Mouse (Mus musculus) heart, embryonic 14.5 days (tissue): ENCODE results near the gene Gpbp1. TPM values are rescaled to one million over a fixed set of nuclear protein-coding genes. Genes with fewer than 3 reads are reported as not detected.

Experiments
- ATAC-seq: fragments of 200-750 bp; cut with Nextera tagmentation; 2 replicates; pipeline ENCODE4 v1.8.0; 2017; ENCODE audit warnings: low read depth, moderate TSS enrichment; ENCODE audit not compliant: insufficient number of reproducible peaks, insufficient read depth, low FRiP score
- H3K27ac ChIP-seq, 2 experiments: fragments of 200-500 bp in 1 of 2; fragments of 300-500 bp in 1 of 2; sonication (generic) in 1 of 2; replicated peaks in 1 of 2; 2 replicates each; pipeline ENCODE4 v1.5.1; 2012 to 2014; ENCODE audit warnings: low read depth in 2 of 2, low read length in 2 of 2, control low read depth in 1 of 2, mild to moderate bottlenecking in 1 of 2, mixed read lengths in 1 of 2; ENCODE audit not compliant: control insufficient read depth in 1 of 2, insufficient read depth in 1 of 2
- H3K27me3 ChIP-seq: fragments of 300-500 bp; sonication (generic); 2 replicates; pipeline ENCODE4 v1.6.1; 2014; ENCODE audit warnings: mild to moderate bottlenecking, low read length, control low read depth; ENCODE audit not compliant: control insufficient read depth, insufficient read depth
- H3K36me3 ChIP-seq: fragments of 300-500 bp; sonication (generic); 2 replicates; pipeline ENCODE4 v1.6.1; 2014; ENCODE audit warnings: mild to moderate bottlenecking, control low read depth, low read length, mixed read lengths; ENCODE audit not compliant: control insufficient read depth, insufficient read depth
- H3K4me1 ChIP-seq, 2 experiments: fragments of 200-500 bp in 1 of 2; fragments of 300-500 bp in 1 of 2; sonication (generic) in 1 of 2; 2 replicates each; pipeline ENCODE4 v1.6.1; 2012 to 2014; ENCODE audit warnings: low read length in 2 of 2, control low read depth in 1 of 2, mixed read lengths in 1 of 2; ENCODE audit not compliant: control insufficient read depth in 2 of 2, insufficient read depth in 2 of 2
- H3K4me2 ChIP-seq: fragments of 300-500 bp; sonication (generic); 2 replicates; pipeline ENCODE4 v1.6.1; 2014; ENCODE audit warnings: mild to moderate bottlenecking, low read length
- H3K4me3 ChIP-seq, 2 experiments: fragments of 200-500 bp in 1 of 2; fragments of 300-500 bp in 1 of 2; sonication (generic) in 1 of 2; 2 replicates each; pipeline ENCODE4 v1.5.1; 2012 to 2014; ENCODE audit warnings: low read length in 2 of 2, mild to moderate bottlenecking in 2 of 2, control low read depth in 1 of 2, low read depth in 1 of 2, moderate library complexity in 1 of 2; ENCODE audit not compliant: control insufficient read depth in 1 of 2, insufficient read depth in 1 of 2
- H3K9ac ChIP-seq: fragments of 300-500 bp; sonication (generic); 2 replicates; pipeline ENCODE4 v1.6.1; 2014; ENCODE audit warnings: mild to moderate bottlenecking, low read length
- H3K9me3 ChIP-seq: fragments of 300-500 bp; sonication (generic); 2 replicates; pipeline ENCODE4 v1.6.1; 2016; ENCODE audit warnings: low read length, control low read depth; ENCODE audit not compliant: control insufficient read depth
- WGBS: fragments of 180-500 bp; shearing (Covaris S2); extraction: QIAGEN DNeasy Blood & Tissue Kit; methylation state at CpG from one replicate; pipeline ENCODE4 v1.1.7; 2014; 5-methylcytosine and 5-hydroxymethylcytosine counted together
- polyA plus RNA-seq: library from polyadenylated mRNA; unstranded; fragments of >200 nt; fragmentation: Nextera tagmentation; extraction: Ambion mirVana; gene quantifications from 2 replicates; pipeline ENCODE4 v1.2.1, GENCODE M21; 2014

The Gpbp1 gene
- polyA plus RNA-seq, 1 experiment from 2014 or later, result 59.3 TPM

- no peak overlapping the region for H3K9ac ChIP-seq
- 48% methylated on average over 2 of the region's 2 CpGs for WGBS
Observed at GRCm38 (mm10) chr13:111456790-111457189, 33.1 kb downstream of the Gpbp1 start.

GRCm38 (mm10) chr13:111444325-111444724, 45.6 kb downstream of the Gpbp1 start:
- no peak overlapping the region for H3K27ac ChIP-seq
- H3K9ac ChIP-seq, result no peak overlapping the region
- H3K4me2 ChIP-seq, result no peak overlapping the region
- H3K27me3 ChIP-seq, result no peaks in the 10 kb centered on the region
- no peaks in the 10 kb centered on the region for H3K4me1 ChIP-seq
- H3K36me3 ChIP-seq, result peaks cover 35% of the 10 kb centered on the region
- no peak overlapping the region for H3K4me3 ChIP-seq
- no peaks in the 10 kb centered on the region for H3K9me3 ChIP-seq
- ATAC-seq, result no peak

More at GRCm38 (mm10) chr13:111456790-111457189, 33.1 kb downstream of the Gpbp1 start:
- Histone ChIP-seq H3K4me1 (peaks cover 0 to 13% of the 10 kb centered on the region in 2 experiments; a peak in 3 of 4 replicates), H3K36me3 (peaks cover 15% of the 10 kb centered on the region), H3K27ac (no peak overlapping the region), H3K4me2 (no peak overlapping the region), H3K4me3 (no peak overlapping the region), H3K9me3 (no peaks in the 10 kb centered on the region), H3K27me3 (no peaks in the 10 kb centered on the region)
- ATAC-seq, result no peak

GRCm38 (mm10) chr13:111431174-111431573, 58.7 kb downstream of the Gpbp1 start:
- Histone ChIP-seq H3K9ac (no peak overlapping the region), H3K4me2 (no peak overlapping the region), H3K27me3 (no peaks in the 10 kb centered on the region), H3K27ac (no peak overlapping the region), H3K9me3 (no peaks in the 10 kb centered on the region), H3K4me3 (no peak overlapping the region), H3K4me1 (no peaks in the 10 kb centered on the region), H3K36me3 (peaks cover 70% of the 10 kb centered on the region)
- ATAC-seq, result no peak
- 78% methylated on average over 1 of the region's 1 CpGs for WGBS

- no peak overlapping the region for H3K4me2 ChIP-seq
- no peak overlapping the region for H3K27ac ChIP-seq
- H3K27me3 ChIP-seq, result no peaks in the 10 kb centered on the region
- no peak overlapping the region for H3K4me3 ChIP-seq
- H3K36me3 ChIP-seq, result peaks cover 25% of the 10 kb centered on the region
- no peaks in the 10 kb centered on the region for H3K9me3 ChIP-seq
- H3K9ac ChIP-seq, result no peak overlapping the region
- H3K4me1 ChIP-seq, result no peaks in the 10 kb centered on the region
- no peak for ATAC-seq
Observed at GRCm38 (mm10) chr13:111421330-111421729, 68.6 kb downstream of the Gpbp1 start.

GRCm38 (mm10) chr13:111418087-111418486, 71.8 kb downstream of the Gpbp1 start:
- Histone ChIP-seq H3K4me3 (no peak overlapping the region), H3K27ac (no peak overlapping the region), H3K9ac (no peak overlapping the region), H3K4me1 (no peaks in the 10 kb centered on the region), H3K27me3 (no peaks in the 10 kb centered on the region), H3K9me3 (no peaks in the 10 kb centered on the region), H3K4me2 (no peak overlapping the region), H3K36me3 (peaks cover 8% of the 10 kb centered on the region; the same call in 1 of the 2 replicates)
- ATAC-seq, result no peak
- 72% methylated on average over 2 of the region's 2 CpGs for WGBS

- Histone ChIP-seq H3K27me3 (no peaks in the 10 kb centered on the region), H3K9me3 (no peaks in the 10 kb centered on the region), H3K4me3 (no peak overlapping the region), H3K4me1 (no peaks in the 10 kb centered on the region), H3K9ac (no peak overlapping the region), H3K4me2 (no peak overlapping the region), H3K27ac (no peak overlapping the region), H3K36me3 (no peaks in the 10 kb centered on the region)
- 30% methylated on average over 4 of the region's 4 CpGs for WGBS
- ATAC-seq, result no peak
Observed at GRCm38 (mm10) chr13:111413156-111413555, 76.8 kb downstream of the Gpbp1 start.

- no peak overlapping the region for H3K27ac ChIP-seq
- no peaks in the 10 kb centered on the region for H3K27me3 ChIP-seq
Observed at GRCm38 (mm10) chr13:111410831-111411230, 79.1 kb downstream of the Gpbp1 start.

GRCm38 (mm10) chr13:111406859-111407389, 83.0 kb downstream of the Gpbp1 start:
- Histone ChIP-seq H3K4me2 (no peak overlapping the region), H3K9ac (no peak overlapping the region), H3K27me3 (no peaks in the 10 kb centered on the region), H3K9me3 (no peaks in the 10 kb centered on the region), H3K36me3 (no peaks in the 10 kb centered on the region), H3K4me1 (no peaks in the 10 kb centered on the region; a peak in 1 of 4 replicates), H3K4me3 (no peak overlapping the region), H3K27ac (no peak overlapping the region)
- 59% methylated on average over 9 of the region's 9 CpGs for WGBS
- no peak for ATAC-seq

More at GRCm38 (mm10) chr13:111410831-111411230, 79.1 kb downstream of the Gpbp1 start:
- Histone ChIP-seq H3K4me1 (no peaks in the 10 kb centered on the region; a peak in 1 of 4 replicates), H3K4me3 (no peak overlapping the region), H3K36me3 (no peaks in the 10 kb centered on the region), H3K9me3 (no peaks in the 10 kb centered on the region), H3K9ac (no peak overlapping the region), H3K4me2 (no peak overlapping the region)
- WGBS, result 3% methylated on average over 7 of the region's 7 CpGs
- no peak for ATAC-seq
